Mouse (Mus musculus): ENCODE results near the gene Tent4a.

- no peak for TF ChIP-seq CTCF (IDR thresholded peaks at IDR 0.05; ENCODE audit: control insufficient read depth, insufficient read depth, insufficient replicate concordance, low read depth, low read length)
- TF ChIP-seq POLR2A (IDR thresholded peaks at IDR 0.05; ENCODE audit: control insufficient read depth, low read depth, low read length) = no peak
Measured at GRCm38 (mm10) chr13:69545019-69545418, 10.6 kb upstream of the Tent4a start.

Measured in testis, adult 2 months (tissue).